Mouse (Mus musculus) layer of hippocampus, postnatal 14 days (tissue): ENCODE data around the gene Elof1. TPM values are rescaled to one million over a fixed set of nuclear protein-coding genes. Genes with fewer than 3 reads are reported as not detected.

Experiments
- microRNA-seq, 2 experiments: library from miRNA; unstranded; fragments of <30 nt; microRNA quantifications; one replicate each; pipeline ENCODE4 v1.2.0; 2021
- total RNA-seq, 2 experiments: library from RNA; stranded (reverse); gene quantifications; 2 replicates each; pipeline ENCODE4 v1.2.3; 2021

The Elof1 gene
- total RNA-seq, 2 experiments from 2014 or later = 57.0 to 58.0 TPM

Small RNA genes lying within 50 kb of the gene (microRNA-seq; reads per million reads assigned to microRNA genes)
- 0 to 0.28 reads per million in 2 experiments for gene Mir7084

Other genes starting within 250 kb of the Elof1 start
- 10 to 100 TPM; 22.6 to 24.2 TPM for gene Rab3d, start 199.0 kb downstream of the Elof1 start, total RNA-seq
- gene Ccdc159, start 189.7 kb downstream of the Elof1 start, total RNA-seq = 10 to 100 TPM; 13.8 to 14.2 TPM
- 10 to 100 TPM; 35.7 to 37.0 TPM for gene Tmem205, start 189.6 kb downstream of the Elof1 start, total RNA-seq
- gene Plppr2, start 180.1 kb downstream of the Elof1 start, total RNA-seq = 100 to 1,000 TPM; 350 to 352 TPM
- 10 to 100 TPM; 14.4 to 15.2 TPM for gene Swsap1, start 161.4 kb downstream of the Elof1 start, total RNA-seq
- gene Epor, start 153.7 kb downstream of the Elof1 start, total RNA-seq = 1 to 10 TPM; 2.6 to 3.3 TPM
- gene Rgl3, start 127.7 kb downstream of the Elof1 start, total RNA-seq = 1 to 10 TPM; 1.2 to 1.3 TPM
- gene Ccdc151, start 114.5 kb downstream of the Elof1 start, total RNA-seq = 1 to 10 TPM; 6.1 to 6.8 TPM
- 100 to 1,000 TPM; 105 to 110 TPM for gene Prkcsh, start 114.4 kb downstream of the Elof1 start, total RNA-seq
- gene Elavl3, start 65.1 kb downstream of the Elof1 start, total RNA-seq = 100 to 1,000 TPM; 176 to 178 TPM
- gene Gm49318, start 45.9 kb downstream of the Elof1 start, total RNA-seq = 1 to 10 TPM; 1.5 to 2.8 TPM
- gene Zfp653, start 45.8 kb downstream of the Elof1 start, total RNA-seq = 10 to 100 TPM; 19.4 to 22.7 TPM
- gene Ecsit, start 31.7 kb downstream of the Elof1 start, total RNA-seq = 10 to 100 TPM; 42.4 to 45.7 TPM
- gene Cnn1, start 18.0 kb downstream of the Elof1 start, total RNA-seq = 1 to 10 TPM in 1 of 2 experiments, under 1 TPM in 1; 0.45 to 1.4 TPM
- gene Acp5, start 18.5 kb upstream of the Elof1 start, total RNA-seq = under 1 TPM; 0.44 to 0.86 TPM
- gene Pigyl, start 39.7 kb upstream of the Elof1 start, total RNA-seq = 10 to 100 TPM; 49.1 to 51.0 TPM
- under 1 TPM; 0.12 TPM for gene Zfp872, start 70.9 kb upstream of the Elof1 start, total RNA-seq
- gene Zfp809, start 108.5 kb upstream of the Elof1 start, total RNA-seq = 10 to 100 TPM; 19.2 to 20.6 TPM
- 1 to 10 TPM; 4.8 to 5.2 TPM for gene Zfp599, start 142.7 kb upstream of the Elof1 start, total RNA-seq
- 10 to 100 TPM; 16.0 to 22.6 TPM for gene Zfp810, start 190.5 kb upstream of the Elof1 start, total RNA-seq